Mouse (Mus musculus) lung, postnatal 10 days (tissue): Measurements from ENCODE around the gene Zyx.
A peak's percentile ranks its signal among the peaks of the same experiment; 100 is the strongest.

Experiments
- DNase-seq: peaks from one replicate; pipeline ENCODE4 v3.0.0; 2021

The Zyx gene

GRCm38 (mm10) chr6:42349426-42350020 is at the start of gene Zyx:
Zyx (plus strand) TSS chr6:42349630.
- peak; percentile 98 for DNase-seq

- no peak for DNase-seq
Measured at GRCm38 (mm10) chr6:42309816-42310378, 39.5 kb upstream of the Zyx start.

- DNase-seq: no peak
Measured at GRCm38 (mm10) chr6:42310427-42311053, 38.9 kb upstream of the Zyx start.

GRCm38 (mm10) chr6:42318293-42318692 is 31.1 kb upstream of the Zyx start:
- DNase-seq: no peak

- DNase-seq: no peak
Measured at GRCm38 (mm10) chr6:42323371-42324066, 25.9 kb upstream of the Zyx start.

GRCm38 (mm10) chr6:42324067-42324481 is 25.4 kb upstream of the Zyx start:
- peak; percentile 19 for DNase-seq

GRCm38 (mm10) chr6:42324482-42325267 is 24.8 kb upstream of the Zyx start, which contains the start of gene Fam131b:
Fam131b (minus strand) TSS chr6:42324643.
- peak; percentile 21 for DNase-seq

- DNase-seq: peak; percentile 86
Measured at GRCm38 (mm10) chr6:42325268-42325609, 24.2 kb upstream of the Zyx start.

- DNase-seq: no peak
Measured at GRCm38 (mm10) chr6:42326509-42326908, 22.9 kb upstream of the Zyx start.

- DNase-seq: no peak
Measured at GRCm38 (mm10) chr6:42328757-42329156, 20.7 kb upstream of the Zyx start.

GRCm38 (mm10) chr6:42330216-42330615 is 19.2 kb upstream of the Zyx start:
- DNase-seq: no peak

- no peak for DNase-seq
Measured at GRCm38 (mm10) chr6:42330946-42331345, 18.5 kb upstream of the Zyx start.

- no peak for DNase-seq
Measured at GRCm38 (mm10) chr6:42339189-42339588, 10.2 kb upstream of the Zyx start.

GRCm38 (mm10) chr6:42339981-42340380 is 9.4 kb upstream of the Zyx start:
- no peak for DNase-seq

GRCm38 (mm10) chr6:42342171-42342570 is 7.3 kb upstream of the Zyx start:
- DNase-seq: no peak

- DNase-seq: no peak
Measured at GRCm38 (mm10) chr6:42343361-42344120, 5.9 kb upstream of the Zyx start.

GRCm38 (mm10) chr6:42344255-42344654 is 5.2 kb upstream of the Zyx start:
- DNase-seq: no peak

GRCm38 (mm10) chr6:42348281-42349005 is 987 bp upstream of the Zyx start:
- DNase-seq: no peak

- peak; percentile 86 for DNase-seq
Measured at GRCm38 (mm10) chr6:42349006-42349425, 414 bp upstream of the Zyx start.

GRCm38 (mm10) chr6:42350021-42350967 is 864 bp downstream of the Zyx start:
- DNase-seq: peak; percentile 91
